Mouse (Mus musculus): ENCODE data around the gene Galt. TPM values are rescaled to one million over a fixed set of nuclear protein-coding genes. Genes with fewer than 3 reads are reported as not detected.
A peak's percentile ranks its signal among the peaks of the same experiment; 100 is the strongest.

Galt gene
- polyA plus RNA-seq, 1 experiment: 162 TPM

DNA sequence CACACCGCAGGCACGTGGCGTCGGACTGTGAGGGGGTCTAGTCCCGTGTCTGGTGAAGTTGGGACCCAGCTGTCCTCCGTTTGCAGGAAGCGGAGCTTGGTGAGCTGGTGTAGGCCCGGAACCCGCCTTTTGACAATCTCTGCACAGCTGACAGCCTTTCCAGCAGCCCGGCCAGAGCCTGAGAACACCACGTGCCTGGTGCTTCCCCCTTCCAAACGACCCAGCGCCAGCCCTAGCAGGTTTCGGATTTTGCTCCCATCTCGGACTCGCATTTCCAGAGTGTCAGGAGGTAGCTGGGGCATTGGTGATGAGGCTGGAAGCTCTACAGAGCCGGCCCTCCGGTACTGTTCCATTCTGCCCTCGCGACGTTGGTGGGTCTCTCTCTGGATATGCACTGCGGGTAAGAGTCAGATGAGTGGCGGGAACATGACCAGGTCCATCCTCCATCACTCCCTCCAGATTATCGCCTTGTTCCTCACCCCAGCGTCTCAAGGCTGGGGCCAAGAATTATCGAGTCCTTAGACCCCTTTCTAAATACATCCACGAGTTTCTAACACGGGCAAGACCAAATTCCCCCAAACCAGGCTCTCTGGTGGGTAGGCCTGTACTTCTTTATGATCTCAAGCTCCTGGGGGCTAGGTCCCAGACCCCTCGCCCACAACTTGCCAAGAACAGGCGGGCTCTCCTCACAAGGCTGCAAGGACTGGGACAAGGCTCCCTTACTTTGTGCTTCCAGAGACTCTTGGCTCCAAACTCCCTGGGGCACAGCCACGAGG lies 42.4 kb upstream of the Galt start:
- no peak for DNase-seq
- H3K36me3 ChIP-seq (ENCODE audit: control insufficient read depth, insufficient read depth, low read length): no peaks in the 10 kb centered on the region
- no peaks in the 10 kb centered on the region for H3K27me3 ChIP-seq (replicated peaks; ENCODE audit: control insufficient read depth, insufficient read depth, low read length)
- WGBS: 26% methylated on average over 31 of the region's 31 CpGs
- H3K4me3 ChIP-seq (ENCODE audit: insufficient read depth, low read depth, low read length): peak overlapping the region; percentile 89
- peak overlapping the region; percentile 55 for H3K27ac ChIP-seq (ENCODE audit: insufficient read depth, low read depth, low read length)
- no peak for TF ChIP-seq CTCF (conservative IDR thresholded peaks at IDR 0.05; ENCODE audit: insufficient read depth, insufficient read length, low read depth, low read length)
- no peak for TF ChIP-seq POLR2A (IDR thresholded peaks at IDR 0.05; ENCODE audit: low read depth, low read length)
- H3K4me1 ChIP-seq (ENCODE audit: control insufficient read depth, insufficient read depth, low read length): peaks cover 2% of the 10 kb centered on the region; the same call in 1 of the 2 replicates

DNA sequence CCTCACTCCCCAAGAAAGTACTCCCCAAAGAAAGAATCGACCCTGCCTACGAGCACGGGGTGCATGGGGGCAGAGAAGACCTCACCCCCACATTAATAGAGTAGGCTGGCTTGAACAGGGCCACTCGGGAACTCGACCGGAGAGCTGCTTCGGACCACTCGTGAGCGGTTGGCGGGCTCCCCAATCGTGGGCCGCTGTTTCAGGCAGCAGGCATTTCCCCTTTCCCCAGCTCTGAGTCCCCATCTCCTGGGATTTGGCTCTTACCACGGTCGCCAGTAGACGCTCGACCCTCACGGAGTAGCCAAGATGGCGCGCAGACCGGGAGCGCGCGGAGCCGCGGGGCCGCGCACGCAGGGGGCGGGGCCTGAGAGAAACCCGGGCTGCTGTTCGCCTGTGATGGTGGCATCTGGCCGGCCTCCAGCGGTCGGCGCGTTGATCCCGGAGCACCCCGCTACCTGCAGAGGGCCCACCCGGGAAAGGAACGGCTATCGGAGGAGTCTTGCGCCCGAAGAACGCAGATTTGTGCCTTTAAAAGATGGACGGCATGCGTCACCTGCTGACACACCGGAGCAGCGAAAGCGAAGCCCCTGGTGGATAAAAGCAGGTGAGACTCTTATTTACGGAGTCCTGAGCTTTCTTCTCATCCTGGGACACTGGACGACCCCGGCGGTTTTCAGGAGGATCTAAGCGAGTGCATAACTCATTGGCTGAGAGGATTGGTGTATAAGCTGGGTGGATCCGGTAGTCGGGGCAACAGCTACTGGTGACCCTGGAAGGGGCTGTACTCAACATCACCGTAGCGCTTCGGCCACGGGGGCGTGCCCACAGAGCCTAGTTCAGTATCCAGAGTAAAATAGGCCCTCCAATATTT lies 41.6 kb upstream of the Galt start, which contains the start of gene Rpp25l:
Rpp25l (minus strand) TSS at position 338 of the 871 bp plus-strand sequence.
- Histone ChIP-seq H3K27me3 (replicated peaks; ENCODE audit: control insufficient read depth, insufficient read depth, low read length) (no peaks in the 10 kb centered on the region), H3K27ac (ENCODE audit: insufficient read depth, low read depth, low read length) (peak within 1 kb of the TSS; percentile 65), H3K36me3 (ENCODE audit: control insufficient read depth, insufficient read depth, low read length) (no peaks in the 10 kb centered on the region), H3K4me3 (ENCODE audit: insufficient read depth, low read depth, low read length) (peak within 1 kb of the TSS; percentile 89), H3K4me1 (ENCODE audit: control insufficient read depth, insufficient read depth, low read length) (peaks cover 2% of the 10 kb centered on the region; the same call in 1 of the 2 replicates)
- WGBS: under 1% methylated on average over 61 of the region's 61 CpGs
- peak; percentile 90 for DNase-seq
- TF ChIP-seq POLR2A (IDR thresholded peaks at IDR 0.05; ENCODE audit: low read depth, low read length) (peak; percentile 48), CTCF (conservative IDR thresholded peaks at IDR 0.05; ENCODE audit: insufficient read depth, insufficient read length, low read depth, low read length) (peak; percentile 29; the same call in 1 of the 2 replicates)

DNA sequence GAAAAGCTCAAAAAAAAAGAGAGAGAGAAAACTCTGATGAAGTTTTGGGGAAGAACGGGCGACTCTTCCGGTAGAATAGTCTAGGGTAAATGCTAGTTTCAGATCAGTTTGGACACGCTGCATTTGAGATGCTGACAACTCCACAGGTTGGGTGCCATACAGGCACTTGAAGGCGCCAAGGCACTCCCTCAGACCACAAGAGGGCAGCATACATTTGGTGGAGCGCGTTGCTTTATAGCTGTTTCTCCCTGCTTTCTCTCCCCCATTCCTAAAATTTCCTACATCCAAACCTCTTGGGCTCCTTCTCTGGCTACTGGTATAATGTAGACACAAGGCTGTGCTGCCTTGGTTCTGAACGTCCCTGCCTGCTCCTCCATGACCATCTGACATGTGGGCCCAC lies 40.8 kb upstream of the Galt start:
- TF ChIP-seq CTCF (conservative IDR thresholded peaks at IDR 0.05; ENCODE audit: insufficient read depth, insufficient read length, low read depth, low read length) (peak; percentile 82), POLR2A (IDR thresholded peaks at IDR 0.05; ENCODE audit: low read depth, low read length) (no peak)
- DNase-seq: peak; percentile 78
- peaks cover 2% of the 10 kb centered on the region; the same call in 1 of the 2 replicates for H3K4me1 ChIP-seq (ENCODE audit: control insufficient read depth, insufficient read depth, low read length)
- WGBS: 13% methylated on average over 8 of the region's 8 CpGs
- H3K27ac ChIP-seq (ENCODE audit: insufficient read depth, low read depth, low read length): no peak overlapping the region
- no peaks in the 10 kb centered on the region for H3K27me3 ChIP-seq (replicated peaks; ENCODE audit: control insufficient read depth, insufficient read depth, low read length)
- no peak overlapping the region for H3K4me3 ChIP-seq (ENCODE audit: insufficient read depth, low read depth, low read length)
- H3K36me3 ChIP-seq (ENCODE audit: control insufficient read depth, insufficient read depth, low read length): no peaks in the 10 kb centered on the region

DNA sequence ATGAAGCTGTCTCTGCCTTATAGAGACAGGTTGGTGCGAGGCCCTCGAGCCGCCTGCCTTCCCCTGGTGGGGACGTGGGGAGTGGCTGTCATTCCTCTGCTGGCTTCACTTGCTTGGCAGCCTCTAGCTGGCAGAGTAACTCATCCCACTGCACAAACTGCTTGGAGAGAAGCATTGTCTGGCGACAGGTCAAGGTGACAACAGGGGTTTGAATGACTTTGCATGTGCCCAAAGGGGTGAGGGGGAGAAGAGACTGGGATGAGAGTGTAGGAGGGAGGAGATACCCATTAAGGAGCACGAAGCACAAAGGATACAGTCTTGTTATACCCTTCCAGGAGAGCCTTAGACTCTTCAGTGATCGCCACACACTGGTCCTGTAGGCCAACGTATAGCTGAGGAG lies 39.9 kb upstream of the Galt start:
- TF ChIP-seq CTCF (conservative IDR thresholded peaks at IDR 0.05; ENCODE audit: insufficient read depth, insufficient read length, low read depth, low read length): no peak
- TF ChIP-seq POLR2A (IDR thresholded peaks at IDR 0.05; ENCODE audit: low read depth, low read length): no peak
- 75% methylated on average over 8 of the region's 8 CpGs for WGBS
- Histone ChIP-seq H3K27ac (ENCODE audit: insufficient read depth, low read depth, low read length) (no peak overlapping the region), H3K4me1 (ENCODE audit: control insufficient read depth, insufficient read depth, low read length) (peaks cover 2% of the 10 kb centered on the region; the same call in 1 of the 2 replicates), H3K4me3 (ENCODE audit: insufficient read depth, low read depth, low read length) (no peak overlapping the region), H3K27me3 (replicated peaks; ENCODE audit: control insufficient read depth, insufficient read depth, low read length) (no peaks in the 10 kb centered on the region), H3K36me3 (ENCODE audit: control insufficient read depth, insufficient read depth, low read length) (no peaks in the 10 kb centered on the region)
- DNase-seq: no peak

DNA sequence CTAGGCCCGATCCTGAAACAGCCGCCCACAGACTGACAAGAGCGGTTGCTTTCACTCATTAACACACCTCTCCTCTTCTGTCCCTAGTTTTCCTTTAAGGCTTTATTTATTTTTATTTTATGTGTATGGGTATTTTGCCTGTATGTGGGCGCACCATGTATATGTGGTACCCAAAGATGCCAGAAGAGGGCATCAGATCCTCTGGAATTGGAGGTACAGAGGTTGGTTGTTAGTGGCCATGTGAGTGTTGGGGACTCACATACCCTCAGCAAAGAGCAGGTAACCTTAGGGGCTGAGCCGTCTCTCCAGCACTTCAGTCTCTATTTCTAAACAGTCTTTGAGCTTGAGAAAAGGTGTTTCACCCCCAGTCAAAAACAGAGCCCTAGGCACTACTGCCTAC lies 39.4 kb upstream of the Galt start:
- no peaks in the 10 kb centered on the region for H3K36me3 ChIP-seq (ENCODE audit: control insufficient read depth, insufficient read depth, low read length)
- peaks cover 2% of the 10 kb centered on the region; the same call in 1 of the 2 replicates for H3K4me1 ChIP-seq (ENCODE audit: control insufficient read depth, insufficient read depth, low read length)
- DNase-seq: peak; percentile 63
- WGBS: 84% methylated on average over 5 of the region's 5 CpGs
- no peak overlapping the region for H3K4me3 ChIP-seq (ENCODE audit: insufficient read depth, low read depth, low read length)
- peak; percentile 44 for TF ChIP-seq CTCF (conservative IDR thresholded peaks at IDR 0.05; ENCODE audit: insufficient read depth, insufficient read length, low read depth, low read length)
- no peak for TF ChIP-seq POLR2A (IDR thresholded peaks at IDR 0.05; ENCODE audit: low read depth, low read length)
- no peaks in the 10 kb centered on the region for H3K27me3 ChIP-seq (replicated peaks; ENCODE audit: control insufficient read depth, insufficient read depth, low read length)
- no peak overlapping the region for H3K27ac ChIP-seq (ENCODE audit: insufficient read depth, low read depth, low read length)

DNA sequence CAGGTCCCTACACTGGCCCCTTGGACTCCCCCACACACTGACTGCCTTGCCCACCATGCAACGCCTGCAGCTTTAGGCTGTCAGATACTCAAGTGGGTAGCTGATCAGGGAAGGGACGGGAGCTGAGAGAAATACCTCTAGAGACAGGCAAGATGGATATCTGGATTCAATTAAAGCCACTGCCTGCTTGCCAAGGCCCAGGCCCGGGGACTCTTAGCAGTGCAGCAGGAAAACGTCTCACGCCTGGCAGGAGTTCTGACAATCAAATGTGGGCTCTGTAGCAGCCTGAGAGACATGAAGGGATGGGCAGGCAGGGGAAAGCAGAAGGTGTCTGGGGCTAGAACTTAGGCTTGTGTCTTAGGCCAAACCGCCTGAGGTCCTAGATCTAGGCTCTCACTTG lies 38.2 kb upstream of the Galt start:
- 84% methylated on average over 6 of the region's 6 CpGs for WGBS
- H3K27ac ChIP-seq (ENCODE audit: insufficient read depth, low read depth, low read length): no peak overlapping the region
- H3K36me3 ChIP-seq (ENCODE audit: control insufficient read depth, insufficient read depth, low read length): no peaks in the 10 kb centered on the region
- no peaks in the 10 kb centered on the region for H3K27me3 ChIP-seq (replicated peaks; ENCODE audit: control insufficient read depth, insufficient read depth, low read length)
- H3K4me1 ChIP-seq (ENCODE audit: control insufficient read depth, insufficient read depth, low read length): peaks cover 2% of the 10 kb centered on the region; the same call in 1 of the 2 replicates
- no peak for DNase-seq
- TF ChIP-seq POLR2A (IDR thresholded peaks at IDR 0.05; ENCODE audit: low read depth, low read length): no peak
- TF ChIP-seq CTCF (conservative IDR thresholded peaks at IDR 0.05; ENCODE audit: insufficient read depth, insufficient read length, low read depth, low read length): no peak
- no peak overlapping the region for H3K4me3 ChIP-seq (ENCODE audit: insufficient read depth, low read depth, low read length)
